ENCODE assay signal across 18 mouse cellular contexts in the genomic region with DNA sequence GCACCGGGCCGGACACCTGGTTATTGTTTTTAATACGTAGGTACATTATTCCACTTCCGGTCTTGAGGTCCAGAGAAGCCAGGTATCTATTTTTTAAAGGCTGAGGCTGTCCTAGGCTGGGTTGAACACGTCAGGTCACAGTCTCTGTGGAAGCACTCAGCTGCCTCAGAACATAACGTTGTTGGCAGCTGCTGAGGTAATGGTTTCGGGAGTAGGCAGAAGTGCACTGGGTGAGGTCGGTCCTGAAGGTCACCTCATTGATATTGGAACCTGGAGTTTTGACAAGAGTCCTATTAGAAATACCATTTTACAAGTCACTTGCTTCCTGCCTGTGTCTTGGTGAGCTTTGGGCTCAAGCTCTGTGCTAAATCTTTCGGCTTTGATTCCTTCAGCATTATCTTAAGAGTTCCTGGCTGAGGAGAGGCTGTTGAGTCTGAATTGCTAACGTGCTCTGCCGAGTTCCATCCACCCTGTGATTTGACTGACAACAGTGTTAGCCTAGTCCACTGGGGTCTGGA. TPM values are rescaled to one million over a fixed set of nuclear protein-coding genes. Genes with fewer than 3 reads are reported as not detected.
DNase-seq lines count a peak whose midpoint lies in the region; ATAC-seq and TF ChIP-seq lines count a peak whose summit lies in the region.
"Had no signal": no experiment of that assay in that cellular context is flagged by ENCODE, and none has a peak within 500 bp of the region (broad histone marks: within the 10 kb centered on the region; RNA-seq: fewer than 3 reads in every experiment).

No protein-coding gene starts in this region.

- no peak for DNase-seq in heart, adult 9 months (ENCODE audit: low spot score in 2 of 2)
- no peak for DNase-seq in ES-E14 (ENCODE audit: low read depth, low spot score)
- peak; percentile 22 to 29 for DNase-seq in cerebellum, postnatal 25 days
- DNase-seq in layer of hippocampus, postnatal 10 days (ENCODE audit: low spot score in 2 of 2) = no peak
- DNase-seq: adrenal gland, adult 2 months; midbrain, embryonic 14.5 days; thymus, postnatal 14 days had no signal

- H3K4me3 ChIP-seq in heart, embryonic 11.5 days (ENCODE audit: low read depth, low read length) = no peak overlapping the region
- H3K4me3 ChIP-seq in E14TG2a.4 (replicated peaks; ENCODE audit: low read length) (peak overlapping the region; percentile 39), ES-E14 (ENCODE audit: insufficient read depth in 1 of 2, low read depth in 1 of 2, low read length in 2 of 2, poor library complexity in 1 of 2, severe bottlenecking in 1 of 2) (no peak overlapping the region)
- H3K4me3 ChIP-seq: embryonic facial prominence, embryonic 10.5 days; layer of hippocampus, adult 2 months; stomach, embryonic 15.5 days had no signal

- in situ Hi-C loops in ES-E14 (cut with MboI; ENCODE audit: low sequenced_read_pairs in 2 of 2, unreplicated experiment in 2 of 2) = no loop called here

- no peak for TF ChIP-seq CTCF in E14TG2a.4 (conservative IDR thresholded peaks at IDR 0.05; ENCODE audit: low read length)

- 55% methylated on average over 11 of the region's 11 CpGs for WGBS in heart, embryonic 11.5 days (ENCODE audit: insufficient replicate concordance)

- H3K9me3 ChIP-seq in heart, embryonic 11.5 days (replicated peaks; ENCODE audit: control insufficient read depth, low read length) = no peaks in the 10 kb centered on the region
- H3K9me3 ChIP-seq in E14TG2a.4 (ENCODE audit: low read length) (no peaks in the 10 kb centered on the region), ES-E14 (ENCODE audit: control insufficient read depth, insufficient read depth, low read depth, low read length) (no peaks in the 10 kb centered on the region)
- H3K9me3 ChIP-seq: embryonic facial prominence, embryonic 10.5 days; stomach, embryonic 15.5 days had no signal

- H3K27ac ChIP-seq in heart, embryonic 11.5 days (ENCODE audit: low read depth, low read length) = peak overlapping the region; percentile 54
- peak overlapping the region; percentile 70; the same call in 1 of the 2 replicates for H3K27ac ChIP-seq in ES-E14 (ENCODE audit: insufficient read depth, low read depth, low read length, poor library complexity, severe bottlenecking)
- H3K27ac ChIP-seq: embryonic facial prominence, embryonic 10.5 days; layer of hippocampus, adult 2 months; stomach, embryonic 15.5 days had no signal

- no peaks in the 10 kb centered on the region for H3K36me3 ChIP-seq in heart, embryonic 11.5 days (ENCODE audit: control insufficient read depth, insufficient read depth, low read length)
- H3K36me3 ChIP-seq in E14TG2a.4 (ENCODE audit: insufficient read depth, low read length) (no peaks in the 10 kb centered on the region), ES-E14 (ENCODE audit: control insufficient read depth, insufficient read depth, low read length, poor library complexity, severe bottlenecking) (no peaks in the 10 kb centered on the region)
- H3K36me3 ChIP-seq: embryonic facial prominence, embryonic 10.5 days; stomach, embryonic 15.5 days had no signal

- peaks cover 17% of the 10 kb centered on the region for H3K4me1 ChIP-seq in heart, embryonic 11.5 days (ENCODE audit: control insufficient read depth, insufficient read depth, low read length)
- H3K4me1 ChIP-seq in E14TG2a.4 (replicated peaks; ENCODE audit: low read depth, low read length) (peaks cover 97% of the 10 kb centered on the region), ES-E14 (ENCODE audit: control insufficient read depth in 2 of 2, insufficient read depth in 2 of 2, low read length in 2 of 2, poor library complexity in 1 of 2) (peaks cover 14 to 38% of the 10 kb centered on the region in 2 experiments)
- H3K4me1 ChIP-seq: stomach, embryonic 15.5 days had no signal

- H3K27me3 ChIP-seq in heart, embryonic 11.5 days (ENCODE audit: control insufficient read depth, insufficient read depth, low read length) = no peaks in the 10 kb centered on the region
- H3K27me3 ChIP-seq in E14TG2a.4 (ENCODE audit: insufficient read depth, low read length) = no peaks in the 10 kb centered on the region
- H3K27me3 ChIP-seq: Patski; stomach, embryonic 15.5 days had no signal

- H3K9ac ChIP-seq in heart, embryonic 11.5 days (ENCODE audit: low read depth, low read length) = 0 out of 2 replicates have a peak overlapping the region, but pooled peaks have one; percentile 43
- peak overlapping the region; percentile 2; the same call in 1 of the 2 replicates for H3K9ac ChIP-seq in ES-E14 (ENCODE audit: insufficient read depth, low read depth, low read length, poor library complexity, severe bottlenecking)
- H3K9ac ChIP-seq: stomach, embryonic 15.5 days had no signal

- peak overlapping the region; percentile 14; the same call in 1 of the 2 replicates for H3K4me2 ChIP-seq in heart, embryonic 11.5 days
- H3K4me2 ChIP-seq: liver, embryonic 11.5 days; stomach, embryonic 15.5 days had no signal

- ATAC-seq in heart, embryonic 11.5 days (replicated peaks; ENCODE audit: insufficient number of reproducible peaks, low FRiP score, low TSS enrichment) = no peak
- ATAC-seq in erythroid progenitor cell, adult 5-6 weeks (replicated peaks; ENCODE audit: low FRiP score, poor library complexity, severe bottlenecking) = no peak
- no peak for ATAC-seq in granulocyte monocyte progenitor cell, adult 5-6 weeks (replicated peaks; ENCODE audit: poor library complexity, severe bottlenecking)
- ATAC-seq: CD4-positive, CD25-positive, alpha-beta regulatory T cell, adult 4 months; lung, postnatal 0 days; Patski had no signal

TF ChIP-seq in ES-E14, 5 proteins besides CTCF, POLR2A, EP300 and RAD21:
- TF ChIP-seq ZNF384 (IDR thresholded peaks at IDR 0.05; ENCODE audit: low read depth, low read length) (no peak), CHD2 (IDR thresholded peaks at IDR 0.05; ENCODE audit: low read depth, low read length) (no peak), ZC3H11A (IDR thresholded peaks at IDR 0.05; ENCODE audit: borderline replicate concordance, low read depth, low read length) (no peak), MAFK (IDR thresholded peaks at IDR 0.05; ENCODE audit: insufficient read depth, low read depth, low read length) (no peak)

RNA-seq across cellular contexts. Expression of a gene that starts 17.8 kb away (rescaled TPM):
- polyA plus RNA-seq in heart, embryonic 11.5 days (2014; fragmentation: Nextera tagmentation; extraction: Ambion mirVana) = 16.9 and 17.3 TPM in 2 replicates
- total RNA-seq in ES-E14 (2012; rRNA removed) = 56.2 and 71.4 TPM in 2 replicates
- 5.8 and 5.9 TPM in 2 replicates for total RNA-seq in erythroid progenitor cell, adult 5-6 weeks (2015; ENCODE audit: low replicate concordance)
- total RNA-seq in erythroid progenitor cell, adult 5-6 weeks (2017; ENCODE audit: low replicate concordance) = 3.2 and 8.9 TPM in 2 replicates
- 100 to 1,000 TPM; 124 to 139 TPM for total RNA-seq in layer of hippocampus, postnatal 10 days (2021)
- total RNA-seq in granulocyte monocyte progenitor cell, adult 5-6 weeks (2014; fragmentation: Nextera tagmentation) = 16.1 and 19.2 TPM in 2 replicates
- total RNA-seq in granulocyte monocyte progenitor cell, adult 5-6 weeks (2017) = 29.3 and 31.1 TPM in 2 replicates

Comparison
In these comparisons a context has a peak if more than half of its experiments do, and no peak if none do; other contexts are left out.
1. DNase-seq: peak in cerebellum, postnatal 25 days (2 of 2); none in heart, adult 9 months (0 of 2), ES-E14 (single experiment) and layer of hippocampus, postnatal 10 days (0 of 2).